Mouse (Mus musculus): ENCODE data around the gene Ets1.

GRCm38 (mm10) chr9:32787615-32788014 lies 151.6 kb downstream of the Ets1 start:
- TF ChIP-seq GATA1 (IDR thresholded peaks at IDR 0.05; ENCODE audit: borderline replicate concordance, low read length) (no peak), FLI1 (IDR thresholded peaks at IDR 0.05; ENCODE audit: low read length) (no peak)
